Mouse (Mus musculus): ENCODE measurements around the gene Ptprh. TPM values are rescaled to one million over a fixed set of nuclear protein-coding genes. Genes with fewer than 3 reads are reported as not detected.

Ptprh gene
- total RNA-seq, 2 experiments from 2014 or later: not detected

DNA sequence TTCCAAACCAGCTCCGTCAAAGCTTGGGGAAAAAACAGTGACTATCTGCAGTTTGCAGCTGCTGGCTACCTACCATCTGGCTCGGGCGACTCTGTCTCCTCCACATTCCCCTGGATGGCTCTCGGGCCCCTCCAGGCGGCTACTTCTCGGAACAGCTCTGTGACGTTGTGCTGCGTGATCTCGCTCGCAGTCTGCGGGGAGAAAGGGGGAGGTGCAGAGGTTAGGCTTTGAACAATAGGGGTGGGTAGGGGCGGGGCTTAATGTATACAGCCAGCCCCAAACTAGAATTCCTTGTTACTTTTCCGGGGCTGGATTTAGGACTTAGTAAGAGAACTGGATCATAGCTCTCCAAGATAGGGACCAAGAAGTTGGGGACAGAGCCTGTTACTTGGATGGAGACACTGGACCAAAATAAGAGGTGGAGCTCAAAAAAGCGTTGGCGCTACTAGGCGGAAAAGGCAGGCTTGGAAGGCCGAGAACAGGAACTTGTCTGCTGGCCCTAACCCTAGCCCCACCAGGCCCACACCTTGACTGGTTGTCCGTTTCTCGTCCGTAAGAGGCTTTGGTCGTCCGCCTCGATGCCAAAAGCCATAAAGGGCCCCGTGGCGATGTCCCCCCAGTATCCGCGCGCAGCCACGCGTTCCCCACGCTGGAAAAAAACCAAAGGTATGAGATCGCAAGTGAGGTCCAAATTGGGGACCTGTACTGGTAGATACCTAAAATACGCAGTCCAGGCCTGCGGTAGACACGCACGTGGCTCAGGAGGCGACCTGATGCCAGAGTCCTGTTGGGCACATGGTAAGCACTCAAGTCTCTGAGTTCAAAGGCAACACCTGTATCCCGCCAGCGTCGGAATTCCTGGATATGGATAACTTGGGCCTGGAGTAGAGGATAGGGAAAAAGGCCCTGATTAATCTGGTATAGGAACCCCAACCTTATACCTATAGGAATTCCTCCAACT, 77.2 kb downstream of the Ptprh start:
- peak; percentile 77 to 81 for DNase-seq
- intact Hi-C loops (cut with DNase I): no loop called here

DNA sequence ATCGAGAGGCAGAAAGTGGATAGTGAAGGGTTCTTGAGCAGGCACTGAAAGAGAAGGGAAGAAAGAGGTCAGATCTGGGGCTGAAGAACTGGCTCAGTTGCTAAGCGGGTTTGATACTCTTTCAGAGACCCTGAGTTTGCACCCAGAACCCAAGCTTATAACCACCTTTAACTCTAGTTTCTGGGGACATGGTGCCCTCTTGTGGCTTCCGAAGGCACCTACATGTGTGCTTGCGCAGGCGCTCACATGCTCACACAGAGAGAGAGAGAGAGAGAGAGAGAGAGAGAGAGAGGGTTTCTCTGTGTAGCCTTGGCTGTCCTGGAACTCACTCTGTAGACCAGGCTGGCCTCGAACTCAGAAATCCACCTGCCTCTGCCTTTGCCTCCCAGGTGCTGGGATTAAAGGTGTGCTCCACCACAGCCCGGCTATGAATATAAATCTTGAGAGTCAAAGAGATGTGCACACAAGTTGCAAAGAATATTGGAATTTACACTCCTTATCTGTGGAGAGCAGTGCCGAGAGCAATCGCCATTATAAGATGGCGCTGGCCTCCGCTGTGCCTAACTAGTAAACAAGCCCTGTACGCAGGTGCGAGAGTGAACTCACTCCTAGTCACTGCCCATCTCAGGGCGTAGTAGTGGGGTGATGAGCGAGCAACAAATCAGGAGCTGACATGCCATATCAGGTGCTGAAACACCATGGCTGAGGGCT, 79.5 kb downstream of the Ptprh start, which contains the start of gene Tnni3:
Gene Tnni3 (minus strand): TSS at position 18 of the 711 bp plus-strand sequence.
- peak; percentile 60 to 68 for DNase-seq
- intact Hi-C loops (cut with DNase I): loop anchor here (1.0 to 2.0 kb wide), 2 partner anchors 46 to 93 kb away; no protein-coding TSS in a partner anchor

DNA sequence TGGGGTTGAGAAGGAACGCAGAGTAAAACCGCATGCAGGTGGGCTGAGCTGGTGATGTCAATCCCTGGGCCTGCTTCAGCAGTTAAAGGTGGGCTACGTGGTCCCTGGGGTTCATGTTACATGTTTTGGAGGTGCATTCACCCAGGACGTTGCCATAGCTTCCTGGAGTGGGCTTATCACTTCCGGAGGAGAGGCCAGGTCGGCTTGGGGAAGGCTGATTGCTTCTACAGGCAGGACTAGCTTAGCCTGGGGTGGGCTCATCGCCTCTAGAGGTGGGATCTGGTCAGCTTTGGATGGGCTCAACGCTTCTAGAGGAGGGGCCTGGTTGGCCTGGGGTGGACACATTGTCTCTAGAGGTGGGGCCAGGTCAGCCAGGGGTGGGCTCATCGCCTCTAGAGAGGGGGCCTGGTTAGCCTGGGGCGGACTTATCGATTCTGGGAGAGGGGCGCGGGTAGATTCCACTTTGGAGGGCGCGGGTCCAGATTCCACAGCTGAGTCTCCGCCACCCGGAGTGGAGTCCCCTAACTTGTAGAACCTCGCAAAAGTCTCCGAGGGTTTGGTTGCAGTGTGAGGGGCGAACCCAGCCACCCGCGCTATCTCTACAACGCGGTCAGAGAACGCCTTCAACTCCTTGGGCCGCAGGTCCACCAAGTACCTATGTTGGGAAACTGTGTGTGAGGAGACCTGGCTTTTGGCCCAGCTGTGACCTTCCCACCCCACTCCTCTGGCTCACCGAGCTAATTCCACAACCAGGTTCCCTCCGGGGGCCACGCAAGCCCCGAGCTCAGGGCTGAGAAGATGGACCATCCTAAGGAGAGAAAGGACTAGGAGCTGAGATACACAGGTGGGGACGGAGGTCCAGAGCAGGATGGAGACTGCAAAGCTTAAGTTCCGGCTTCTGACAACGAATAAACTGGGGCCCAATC, 80.4 kb downstream of the Ptprh start:
- no peak for DNase-seq
- intact Hi-C loops (cut with DNase I): loop anchor here (1.0 to 2.0 kb wide), 2 partner anchors 45 to 92 kb away; no protein-coding TSS in a partner anchor

DNA sequence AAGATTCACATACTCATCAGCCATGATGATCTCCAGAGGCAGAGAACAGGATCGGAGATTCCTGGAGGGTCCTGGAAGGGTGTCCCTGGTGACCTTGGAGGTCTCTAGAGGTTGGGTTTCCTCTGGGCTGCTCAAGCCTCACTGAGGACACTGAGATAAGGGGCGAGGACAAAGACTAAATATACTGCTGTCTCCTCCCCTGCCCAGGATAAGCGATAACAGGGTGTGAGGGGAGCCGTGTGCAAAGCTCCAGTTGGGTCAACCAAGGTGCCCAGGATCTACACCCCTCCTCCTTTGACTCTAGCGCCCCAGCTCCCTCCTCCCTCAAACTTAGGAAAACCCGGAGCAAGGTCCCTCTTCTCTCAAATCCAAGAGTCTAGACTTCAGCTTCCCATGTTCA, 81.5 kb downstream of the Ptprh start:
- intact Hi-C loops (cut with DNase I): no loop called here
- no peak for DNase-seq

DNA sequence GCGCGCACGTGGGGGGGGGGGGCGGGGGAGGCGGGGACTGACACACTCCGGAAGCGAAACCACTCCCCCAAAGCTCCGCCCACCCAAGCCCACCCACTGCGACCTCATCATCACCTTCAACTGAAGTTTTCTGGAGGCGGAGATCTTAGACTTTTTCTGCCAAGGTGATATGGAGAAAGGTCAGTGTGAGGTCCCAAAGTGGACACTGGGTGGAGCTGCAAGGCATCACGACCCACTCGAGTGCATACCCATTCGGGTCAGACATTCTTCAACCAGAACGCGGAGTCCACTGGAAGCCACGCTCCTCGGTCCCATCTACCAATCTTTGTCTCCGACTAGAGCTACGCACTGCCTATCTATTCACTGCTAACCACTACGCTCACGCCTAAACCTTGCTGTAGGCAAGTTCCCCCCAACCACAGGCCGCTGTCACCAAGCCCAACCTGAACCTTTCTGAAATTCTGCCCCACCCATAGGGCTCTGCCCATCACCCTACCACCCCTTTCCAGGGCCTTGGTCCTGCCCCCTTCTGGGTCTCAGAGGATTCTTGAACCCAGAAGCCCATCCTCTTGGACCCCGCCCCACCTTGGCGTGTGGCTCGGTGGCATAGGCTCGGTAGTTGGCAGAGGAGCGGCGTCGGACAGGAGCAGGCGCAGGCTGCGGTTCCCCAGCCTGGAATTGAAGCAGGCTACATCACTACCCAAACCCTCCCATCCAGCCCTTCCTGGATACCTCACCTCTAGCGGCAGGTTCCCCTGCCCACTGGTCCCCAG, 82.4 kb downstream of the Ptprh start:
- intact Hi-C loops (cut with DNase I): no loop called here
- DNase-seq: peak in 1 of 2 experiments; percentile 41

DNA sequence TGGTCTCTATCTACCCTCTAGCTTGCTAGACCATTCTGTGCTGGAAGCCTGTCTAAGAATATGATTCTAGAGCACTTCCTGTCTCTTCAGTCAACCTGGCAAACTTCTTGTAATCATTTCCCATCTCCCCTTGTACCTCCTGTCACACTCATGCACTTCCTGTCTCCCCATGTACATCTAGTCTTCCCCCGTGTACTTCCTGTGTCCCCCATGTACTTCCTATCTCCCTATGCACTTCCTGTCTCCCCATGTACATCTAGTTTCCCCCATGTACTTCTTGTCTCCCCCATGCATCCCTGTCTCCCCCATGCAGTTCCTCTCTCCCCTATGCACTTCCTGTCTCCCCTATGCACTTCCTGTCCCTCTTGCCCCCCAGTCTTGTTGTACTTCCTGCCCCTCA, 85.4 kb downstream of the Ptprh start:
- intact Hi-C loops (cut with DNase I): no loop called here
- DNase-seq: no peak

DNA sequence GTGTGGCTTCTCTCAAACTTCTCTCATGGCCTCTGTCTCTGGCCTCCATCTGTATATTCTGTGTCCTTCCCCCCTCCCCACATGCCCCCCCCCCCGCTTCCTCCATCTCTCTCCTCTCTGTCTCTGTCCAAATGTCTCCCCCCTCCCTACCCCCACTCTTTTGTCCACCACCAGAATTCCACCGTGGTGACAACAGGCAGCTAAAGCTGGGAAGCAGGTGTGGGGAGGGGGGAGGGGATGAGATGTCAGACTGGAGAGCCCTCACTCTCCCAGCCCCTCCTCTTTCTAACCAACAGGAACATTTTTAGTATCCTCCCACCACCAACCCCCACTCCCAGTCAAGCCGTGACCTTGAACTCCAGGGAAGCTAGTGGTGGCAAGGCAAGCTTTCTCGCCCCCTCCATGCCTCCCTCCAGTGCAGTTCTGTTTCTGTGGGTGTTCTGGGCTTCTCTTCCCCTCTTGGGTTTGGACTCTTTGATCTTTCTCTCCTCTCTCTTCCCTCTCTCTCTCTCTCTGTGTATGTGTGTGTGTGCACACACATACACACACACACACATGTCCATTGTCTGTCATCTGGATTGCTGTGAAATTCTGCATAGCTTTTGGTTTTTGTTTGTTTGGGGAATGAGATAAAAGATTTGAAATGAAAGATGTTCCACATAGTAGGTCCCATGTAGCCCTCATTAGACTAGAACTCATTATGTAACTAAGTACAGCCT, 87.3 kb downstream of the Ptprh start, which contains the start of gene Tnnt1:
Gene Tnnt1 (minus strand): TSS at position 51 of the 719 bp plus-strand sequence.
- DNase-seq: no peak
- intact Hi-C loops (cut with DNase I): no loop called here

DNA sequence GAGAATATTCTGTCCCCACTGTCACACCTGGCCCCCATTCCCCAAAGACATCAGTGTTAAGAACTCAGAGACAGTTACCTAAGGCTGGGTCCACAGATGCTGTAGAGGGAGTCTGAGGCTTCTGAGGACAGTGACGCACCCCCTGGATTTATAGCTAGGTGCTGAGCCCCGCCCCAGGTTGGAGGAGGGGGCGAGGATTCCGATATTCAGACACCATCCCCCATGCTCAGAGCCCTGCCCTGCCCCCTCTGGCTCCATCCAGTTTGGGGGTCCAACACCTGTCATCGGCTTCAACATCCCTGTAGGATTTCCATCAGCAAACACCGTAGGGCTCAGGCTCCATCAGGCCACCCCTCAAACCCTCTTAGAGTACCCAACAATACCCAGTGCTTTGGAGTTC, 88.0 kb downstream of the Ptprh start:
- DNase-seq: no peak
- intact Hi-C loops (cut with DNase I): no loop called here

DNA sequence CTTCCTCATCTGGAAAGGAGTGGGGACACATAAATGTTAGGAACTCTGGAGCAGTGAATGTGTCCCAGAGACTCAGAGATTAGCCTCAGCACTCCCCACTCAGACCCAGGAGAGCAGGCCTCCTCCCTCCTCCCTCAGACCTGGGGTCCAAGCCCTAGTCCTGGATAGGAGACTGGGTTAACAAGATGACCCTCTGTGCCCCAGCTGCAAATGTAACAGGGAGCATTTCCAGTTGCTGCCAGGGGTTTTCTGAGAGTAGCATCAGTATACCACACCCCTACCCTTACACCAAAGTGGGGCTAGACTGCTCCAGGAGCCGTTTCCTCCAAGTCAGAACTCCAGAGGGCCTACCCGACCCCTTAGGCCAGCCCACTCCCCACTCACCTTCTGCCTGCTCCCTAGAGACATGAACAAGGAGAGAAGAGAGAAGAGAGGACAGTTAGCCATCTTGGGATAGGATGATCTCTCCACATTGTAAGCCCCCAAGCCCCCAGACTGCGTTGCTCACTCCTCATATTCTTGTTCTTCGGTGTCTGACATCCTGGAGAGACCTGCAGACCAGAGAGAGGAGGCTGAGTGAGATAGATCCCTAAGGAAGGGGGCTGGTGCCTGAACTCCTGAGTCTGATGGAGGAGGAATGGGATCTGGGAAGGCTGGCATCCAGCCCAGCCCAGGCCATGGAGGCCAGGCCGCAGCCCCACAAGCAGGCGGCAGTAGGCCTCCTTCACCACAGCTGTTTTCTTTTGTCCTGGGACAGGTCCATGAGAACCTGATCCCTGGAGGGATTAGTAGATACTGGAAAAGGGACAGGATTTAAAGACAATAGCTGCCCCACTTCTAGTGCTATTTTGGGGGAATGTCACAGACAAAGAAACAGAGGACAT, 89.8 kb downstream of the Ptprh start:
- DNase-seq: no peak
- intact Hi-C loops (cut with DNase I): loop anchor here (5.0 kb wide), 2 partner anchors 37 to 382 kb away; no protein-coding TSS in a partner anchor

DNA sequence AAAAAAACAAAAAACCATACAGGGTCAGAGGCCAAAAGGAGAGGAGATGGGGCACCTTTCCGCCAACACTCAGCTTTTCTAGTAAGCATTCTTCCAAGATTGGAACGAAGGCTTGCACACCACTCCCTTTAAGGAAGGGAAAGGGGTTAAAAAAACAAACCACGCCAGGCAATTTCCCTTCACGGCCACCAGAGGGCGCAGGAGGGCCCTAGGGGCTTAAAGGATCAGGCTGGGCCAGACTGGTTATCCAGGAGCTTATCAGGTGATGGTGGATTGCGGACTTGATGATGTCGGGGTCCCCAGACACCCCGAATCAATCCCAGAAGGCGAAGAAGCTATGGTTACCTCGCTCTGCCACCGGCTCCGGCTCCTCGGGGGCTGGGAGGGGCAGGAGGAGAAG, 90.6 kb downstream of the Ptprh start:
- intact Hi-C loops (cut with DNase I): loop anchor here (5.0 kb wide), 2 partner anchors 36 to 381 kb away; no protein-coding TSS in a partner anchor
- DNase-seq: peak in 1 of 2 experiments; percentile 67

DNA sequence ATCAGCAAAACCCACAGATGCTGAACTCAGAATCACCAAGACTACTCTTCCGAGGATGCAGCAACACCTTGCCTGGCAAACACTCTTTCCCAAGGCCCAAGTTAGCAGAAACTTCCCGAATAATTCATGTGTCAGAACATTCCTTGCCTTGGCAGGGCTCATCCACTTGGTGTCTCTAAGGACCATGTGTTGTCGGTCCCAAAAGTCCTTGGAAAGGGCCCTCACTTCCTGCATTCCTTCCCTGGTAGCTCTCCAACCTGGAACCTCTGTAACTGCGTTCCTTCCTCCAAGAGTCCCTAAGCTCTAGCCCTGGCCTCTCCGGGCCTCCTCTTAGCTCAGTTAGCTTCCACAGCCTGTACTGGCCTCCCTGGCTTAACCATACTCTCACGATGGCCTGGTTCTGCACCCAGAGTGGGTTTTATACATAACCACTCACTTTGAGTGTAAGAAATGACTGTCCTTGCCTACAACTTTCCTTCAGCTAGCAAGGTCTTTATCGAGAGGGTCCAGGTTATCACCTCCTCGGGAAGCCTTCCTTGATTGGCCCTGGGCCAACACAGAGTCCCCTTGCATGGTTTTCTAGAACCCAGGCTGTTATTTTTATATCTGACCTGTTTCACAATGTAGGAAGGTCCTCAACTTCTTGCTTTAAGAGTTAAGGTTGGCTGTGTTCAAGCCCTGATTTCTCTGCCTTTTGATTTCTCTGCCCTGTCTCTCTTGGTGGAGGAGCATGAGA, 92.2 kb downstream of the Ptprh start:
- DNase-seq: no peak
- intact Hi-C loops (cut with DNase I): loop anchor here (5.0 kb wide), 2 partner anchors 34 to 379 kb away; no protein-coding TSS in a partner anchor

DNA sequence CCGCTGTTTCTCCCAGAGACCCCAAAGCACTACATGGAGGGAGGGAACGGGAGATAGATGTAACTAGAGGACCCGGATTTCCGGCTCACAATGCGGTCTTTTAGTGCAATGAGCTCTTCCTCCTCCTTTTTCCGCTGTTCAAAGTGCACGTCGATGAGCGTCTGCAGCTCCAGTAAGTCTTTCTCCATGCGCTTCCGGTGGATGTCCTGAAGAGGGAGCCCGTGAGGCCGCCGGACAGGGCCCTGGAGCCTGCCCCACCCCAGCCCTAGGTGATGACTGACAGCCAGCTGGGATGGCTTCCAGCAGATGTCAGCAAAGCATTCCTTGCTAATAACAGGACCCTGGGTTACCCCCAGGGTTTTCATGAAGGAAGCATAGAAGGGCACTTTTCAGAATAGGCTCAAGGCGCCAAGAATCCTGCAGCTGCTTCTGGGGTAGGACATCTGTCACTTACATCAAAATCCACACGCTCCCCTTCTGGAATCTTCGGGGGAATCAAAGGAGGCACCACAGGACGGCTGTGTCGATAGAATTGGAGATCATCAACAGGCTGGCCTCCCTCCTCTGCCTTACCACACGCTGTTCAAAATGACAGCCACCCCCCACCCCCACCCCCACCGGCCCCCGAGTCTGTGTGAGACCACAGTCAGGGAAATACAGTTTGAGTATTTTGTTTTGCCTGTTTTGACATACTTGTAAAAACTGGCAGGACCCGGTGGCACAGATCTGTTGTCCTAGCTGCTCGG, 93.8 kb downstream of the Ptprh start:
- intact Hi-C loops (cut with DNase I): loop anchor here (5.0 kb wide), 2 partner anchors 33 to 378 kb away; no protein-coding TSS in a partner anchor

DNA sequence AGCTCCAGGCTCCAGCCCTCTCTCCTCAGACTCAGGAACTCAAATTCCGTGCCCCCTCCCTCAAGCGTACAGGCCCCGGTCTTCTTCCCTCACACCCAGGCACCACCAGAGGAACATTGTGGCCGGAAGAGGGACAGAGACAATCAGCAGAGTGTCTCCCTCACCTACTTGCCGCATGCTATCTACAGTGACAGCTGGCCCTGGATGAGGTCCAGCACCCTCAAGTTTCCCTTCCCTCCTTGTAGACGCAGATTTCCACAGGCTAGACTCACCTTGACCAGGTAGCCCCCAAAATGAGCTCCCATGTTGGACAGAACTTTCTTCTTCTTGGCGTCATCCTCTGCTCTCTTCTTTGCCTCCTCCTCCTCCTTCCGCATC, 95.1 kb downstream of the Ptprh start:
- intact Hi-C loops (cut with DNase I): no loop called here
- DNase-seq: no peak

More for the DNA sequence above, 93.8 kb downstream of the Ptprh start:
- peak; percentile 81 to 83 for DNase-seq

DNA sequence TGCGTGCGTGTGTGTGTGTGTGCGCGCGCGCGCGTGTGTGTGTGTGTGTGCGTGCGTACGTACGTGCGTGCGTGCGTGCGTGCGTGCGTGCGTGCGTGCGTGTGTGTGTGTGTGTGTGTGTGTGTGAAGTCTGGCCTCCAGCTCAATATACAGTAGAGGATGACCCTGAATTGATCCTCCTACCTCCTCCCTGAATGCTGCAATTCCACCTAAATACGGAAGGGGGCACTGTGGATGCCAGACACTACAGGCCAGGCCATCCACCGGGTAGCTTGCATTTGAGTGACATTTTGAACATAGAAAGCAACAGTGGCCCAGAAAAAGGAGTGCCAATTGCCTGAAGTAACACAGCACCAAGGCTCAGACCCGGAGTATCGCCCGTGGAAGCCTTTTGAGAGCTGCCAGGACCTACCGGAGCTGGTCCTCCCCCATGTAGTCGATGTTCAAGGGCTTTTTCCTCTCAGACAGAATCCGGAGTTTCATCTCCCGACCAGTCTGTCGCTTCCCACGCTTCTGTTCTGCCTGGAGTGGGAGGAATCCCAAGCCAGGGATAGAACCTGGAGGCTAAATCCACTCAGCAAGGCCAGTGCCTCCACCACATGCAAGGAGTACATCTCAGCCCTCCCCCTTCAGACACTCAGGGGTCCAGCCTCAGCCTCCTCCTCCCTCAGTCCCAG, 95.6 kb downstream of the Ptprh start:
- intact Hi-C loops (cut with DNase I): no loop called here
- no peak for DNase-seq

DNA sequence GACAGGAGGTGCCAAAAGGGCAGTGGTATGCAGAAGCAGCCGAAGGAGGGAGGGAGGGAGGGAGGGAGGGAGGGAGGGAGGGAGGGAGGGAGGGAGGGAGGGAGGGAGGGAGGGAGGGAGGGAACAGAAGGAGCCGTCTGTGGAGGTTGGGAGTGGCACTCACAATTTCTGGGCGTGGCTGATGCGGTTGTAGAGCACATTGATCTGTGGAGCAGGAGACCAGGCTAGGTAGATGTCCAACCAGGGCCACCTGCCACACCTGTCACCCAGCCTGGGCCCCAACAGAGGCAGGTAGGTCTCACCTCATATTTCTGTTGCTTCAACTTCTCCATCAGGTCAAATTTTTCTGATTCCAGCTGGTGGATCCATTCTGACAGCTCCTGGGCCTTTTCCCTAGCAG, 96.6 kb downstream of the Ptprh start:
- intact Hi-C loops (cut with DNase I): no loop called here
- DNase-seq: no peak
